Mouse (Mus musculus) embryonic stem cell, embryonic (primary cell): ENCODE results near the gene Fam89b.

Source experiments
- CTCF ChIA-PET, 4 experiments: fragments of 300-600 bp in 2 of 4; fragments of 350-600 bp in 2 of 4; sonication (Branson Sonifier 250); formaldehyde crosslinking; loops; one replicate each; lab custom pipeline; 2022; ENCODE audit warnings: inconsistent platforms in 2 of 4; lab: Charles Lee
- POLR2A ChIA-PET, 4 experiments: fragments of 300-600 bp in 2 of 4; fragments of 350-600 bp in 2 of 4; sonication (Branson Sonifier 250); formaldehyde crosslinking; loops; one replicate each; lab custom pipeline; 2022; ENCODE audit warnings: antibody characterized with exemption in 4 of 4, inconsistent platforms in 1 of 4; lab: Charles Lee

Fam89b gene

DNA sequence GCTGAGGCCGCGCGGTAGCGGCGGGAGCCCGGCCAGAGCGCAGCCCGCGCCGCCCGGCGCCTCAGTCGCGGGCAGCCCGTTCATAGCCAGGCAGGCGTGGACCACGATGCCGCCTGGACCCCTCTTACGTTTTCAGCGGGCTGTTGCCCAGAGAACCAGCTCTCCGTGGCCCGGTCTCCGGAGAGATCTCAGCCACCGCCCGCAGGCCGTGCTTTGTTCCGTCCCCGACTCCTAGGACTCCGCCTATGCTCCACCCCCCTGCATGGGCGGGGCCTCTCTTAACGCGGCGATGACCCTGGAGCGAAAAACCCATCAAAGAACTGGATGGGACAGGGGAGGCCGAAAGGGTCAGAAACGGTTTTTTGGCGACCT, at the start of gene Fam89b:
TSS of gene Fam89b (minus strand) at position 210 of the 372 bp plus-strand sequence.
- CTCF ChIA-PET: interaction anchor here (0.5 to 8.3 kb wide), 20 partner anchors 13 to 399 kb away, joined by 3 to 78 read pairs (median 4); partner anchors contain the start of genes Ap5b1 (in 1 of the 4), Frmd8 (in 1 of the 4), Sipa1 (in 1 of the 4) and Snx32 (in 1 of the 4)
- POLR2A ChIA-PET: interaction anchor here (0.6 to 5.0 kb wide), 41 partner anchors 9 to 398 kb away, joined by 3 to 23 read pairs (median 4); partner anchors contain the start of genes AI837181 (in 1 of the 4), Drap1 (in 1 of the 4), Kat5 (in 1 of the 4) and Map3k11 (in 1 of the 4)

DNA sequence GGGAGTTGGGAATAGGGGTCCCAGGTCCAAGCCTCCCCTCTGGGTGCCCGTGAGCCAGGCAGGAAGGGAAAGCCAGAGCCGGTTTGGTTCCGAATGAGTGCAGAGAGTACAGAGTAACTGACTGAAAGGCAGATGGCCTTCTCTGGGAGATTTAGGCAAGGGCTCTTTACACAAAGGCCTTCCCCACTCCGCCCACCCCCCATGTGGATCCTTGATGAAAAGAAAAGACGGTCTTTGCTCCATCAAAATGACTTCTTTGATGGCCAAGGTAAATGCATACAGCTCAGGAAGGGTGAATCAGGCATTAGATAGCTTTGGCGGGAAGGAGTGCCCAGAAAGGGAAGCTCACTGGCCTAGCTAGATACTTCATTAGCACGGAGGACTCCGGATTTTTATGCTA, 48.9 kb upstream of the Fam89b start:
- ChIA-PET POLR2A (interaction anchor here (0.6 to 2.4 kb wide), 29 partner anchors 8 to 290 kb away, joined by 3 to 8 read pairs (median 3); partner anchors contain the start of genes Cfl1 (in 1 of the 4) and Mus81 (in 1 of the 4)), CTCF (interaction anchor here (0.6 to 2.5 kb wide), 16 partner anchors 8 to 268 kb away, joined by 3 to 15 read pairs (median 4); partner anchors contain the start of gene Snx32 (in 1 of the 4))

- POLR2A ChIA-PET: interaction anchor here (0.6 to 2.4 kb wide), 13 partner anchors 9 to 287 kb away, joined by 3 to 8 read pairs (median 5); partner anchors contain the start of gene Cfl1 (in 1 of the 4)
- CTCF ChIA-PET: interaction anchor here (0.6 to 2.5 kb wide), 10 partner anchors 10 to 1078 kb away, joined by 3 to 15 read pairs (median 4); partner anchors contain the start of gene Mus81 (in 1 of the 4)
Measured at GRCm38 (mm10) chr19:5777387-5778032, 48.1 kb upstream of the Fam89b start.

- ChIA-PET CTCF (interaction anchor here (0.6 to 3.2 kb wide), 21 partner anchors 10 to 422 kb away, joined by 3 to 25 read pairs (median 4); partner anchors contain the start of genes Arl2 (in 1 of the 4), Cst6 (in 1 of the 4) and Fosl1 (in 1 of the 4)), POLR2A (interaction anchor here (0.5 to 3.5 kb wide), 88 partner anchors 8 to 370 kb away, joined by 3 to 40 read pairs (median 4); partner anchors contain the start of genes AI837181 (in 2 of the 4), Cfl1 (in 2 of the 4), Drap1 (in 2 of the 4) and Map3k11 (in 2 of the 4))
Measured at GRCm38 (mm10) chr19:5770925-5771860, 41.7 kb upstream of the Fam89b start, which contains the start of gene Scyl1. Gene Scyl1 (minus strand): TSS chr19:5771419.

DNA sequence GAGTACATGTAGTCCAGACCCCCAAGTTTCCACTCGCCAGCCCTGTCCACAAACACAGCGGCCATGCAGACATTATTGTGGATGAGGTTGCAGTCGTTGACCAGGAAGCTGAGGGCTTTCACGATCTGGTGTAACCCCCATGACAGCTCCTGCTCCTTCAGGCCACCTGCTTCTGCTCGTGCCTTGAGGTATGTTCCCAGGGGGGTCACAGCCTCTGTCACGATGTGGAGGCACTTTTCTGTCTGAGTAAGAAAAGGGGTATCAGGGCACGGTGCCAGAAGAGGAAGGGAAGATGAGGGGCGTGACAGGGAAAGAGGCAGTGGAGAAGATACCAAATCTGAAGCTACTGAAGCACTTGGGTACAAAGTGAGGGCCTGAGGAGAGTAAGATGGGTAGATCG, 40.9 kb upstream of the Fam89b start:
- ChIA-PET CTCF (interaction anchor here (0.6 to 3.2 kb wide), 11 partner anchors 16 to 313 kb away, joined by 3 to 25 read pairs (median 5); no protein-coding TSS in a partner anchor), POLR2A (interaction anchor here in 3 of 4 experiments (0.6 to 3.5 kb wide), 58 partner anchors 8 to 1373 kb away, joined by 3 to 40 read pairs (median 4); partner anchors contain the start of genes Map3k11 (in 2 of the 3), Pcnx3 (in 2 of the 3), Tigd3 (in 2 of the 3) and Ap5b1 (in 1 of the 3))

DNA sequence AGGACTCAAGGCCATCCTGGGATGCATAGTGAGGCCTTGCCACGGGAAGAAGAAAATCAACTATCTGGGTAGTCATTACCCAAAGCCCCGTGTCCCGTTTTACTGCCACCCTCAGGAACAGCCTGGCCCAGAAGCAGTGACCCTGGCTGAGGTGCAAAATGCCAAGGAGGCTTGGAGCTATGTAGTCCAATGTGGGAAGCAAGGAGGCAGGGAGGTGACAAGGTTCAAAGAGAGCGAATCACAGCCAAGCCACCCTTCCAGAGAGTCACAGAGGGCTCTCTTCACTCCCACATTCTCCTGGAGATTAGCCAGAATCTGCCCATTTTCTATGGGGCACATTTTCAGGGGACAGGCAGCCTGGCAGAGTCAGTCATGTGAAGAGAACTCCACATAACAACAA, 37.8 kb upstream of the Fam89b start:
- CTCF ChIA-PET: interaction anchor here in 1 of 4 experiments (1.4 kb wide), 1 partner anchor 20 kb away, joined by 3 read pairs; no protein-coding TSS in a partner anchor
- POLR2A ChIA-PET: interaction anchor here in 2 of 4 experiments (1.3 to 3.0 kb wide), 3 partner anchors 9 to 22 kb away, joined by 3 to 14 read pairs (median 3); no protein-coding TSS in a partner anchor

DNA sequence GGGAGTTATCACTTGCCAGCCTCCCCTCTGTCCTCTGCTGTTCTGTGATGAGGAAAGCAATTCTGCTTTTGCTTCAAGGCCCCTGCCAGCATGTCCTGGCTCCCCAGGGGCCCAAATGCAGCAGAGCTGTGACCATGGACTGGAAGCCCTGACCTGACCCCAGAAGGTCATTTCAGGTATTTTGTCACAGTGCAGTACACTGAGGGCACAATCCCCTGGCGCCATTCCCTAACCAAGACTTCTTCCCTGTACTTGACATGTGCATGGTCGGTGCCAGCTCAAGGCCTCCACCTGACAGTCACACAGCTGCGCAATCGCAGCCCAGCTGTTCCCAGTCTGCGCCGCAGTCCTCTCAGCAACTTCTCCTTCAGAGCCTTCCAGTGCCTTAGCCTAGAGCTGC, 33.7 kb upstream of the Fam89b start:
- CTCF ChIA-PET: interaction anchor here in 2 of 4 experiments (0.5 to 1.8 kb wide), 4 partner anchors 24 to 578 kb away, joined by 3 to 4 read pairs (median 4); partner anchors contain the start of gene Map4k2 (in 1 of the 2)
- POLR2A ChIA-PET: interaction anchor here in 3 of 4 experiments (0.9 to 4.6 kb wide), 9 partner anchors 8 to 45 kb away, joined by 3 to 17 read pairs (median 3); partner anchors contain the start of genes Fam89b (in 1 of the 3) and Scyl1 (in 1 of the 3)

- CTCF ChIA-PET: interaction anchor here in 3 of 4 experiments (0.5 to 2.3 kb wide), 6 partner anchors 28 to 271 kb away, joined by 3 to 9 read pairs (median 4); partner anchors contain the start of gene Mus81 (in 1 of the 3)
- POLR2A ChIA-PET: interaction anchor here in 3 of 4 experiments (0.6 to 6.4 kb wide), 16 partner anchors 8 to 327 kb away, joined by 3 to 40 read pairs (median 3); partner anchors contain the start of genes Scyl1 (in 3 of the 3), Cdc42ep2 (in 1 of the 3) and Ltbp3 (in 1 of the 3)
Measured at GRCm38 (mm10) chr19:5758878-5759403, 29.5 kb upstream of the Fam89b start.

GRCm38 (mm10) chr19:5756991-5757636, 27.7 kb upstream of the Fam89b start:
- CTCF ChIA-PET: interaction anchor here in 2 of 4 experiments (0.6 to 2.5 kb wide), 5 partner anchors 9 to 189 kb away, joined by 3 to 9 read pairs (median 6); partner anchors contain the start of gene Ap5b1 (in 1 of the 2)
- POLR2A ChIA-PET: interaction anchor here in 3 of 4 experiments (0.6 to 6.4 kb wide), 22 partner anchors 8 to 590 kb away, joined by 3 to 40 read pairs (median 4); partner anchors contain the start of genes Scyl1 (in 3 of the 3) and Fibp (in 1 of the 3)

GRCm38 (mm10) chr19:5756321-5756985, 27.0 kb upstream of the Fam89b start:
- ChIA-PET CTCF (interaction anchor here in 3 of 4 experiments (0.5 to 2.5 kb wide), 12 partner anchors 8 to 188 kb away, joined by 3 to 8 read pairs (median 4); partner anchors contain the start of gene Ap5b1 (in 1 of the 3)), POLR2A (interaction anchor here (0.6 to 6.4 kb wide), 30 partner anchors 9 to 590 kb away, joined by 3 to 40 read pairs (median 3); partner anchors contain the start of genes Scyl1 (in 3 of the 4), Fibp (in 2 of the 4), Mus81 (in 1 of the 4) and Snx32 (in 1 of the 4))

- POLR2A ChIA-PET: interaction anchor here in 3 of 4 experiments (0.6 to 4.2 kb wide), 15 partner anchors 9 to 457 kb away, joined by 3 to 14 read pairs (median 4); partner anchors contain the start of genes Scyl1 (in 2 of the 3), Ccdc85b (in 1 of the 3) and Sf3b2 (in 1 of the 3)
- CTCF ChIA-PET: interaction anchor here in 2 of 4 experiments (0.6 to 1.1 kb wide), 3 partner anchors 41 to 222 kb away, joined by 3 read pairs; no protein-coding TSS in a partner anchor
Measured at GRCm38 (mm10) chr19:5751742-5752141, 22.3 kb upstream of the Fam89b start.

DNA sequence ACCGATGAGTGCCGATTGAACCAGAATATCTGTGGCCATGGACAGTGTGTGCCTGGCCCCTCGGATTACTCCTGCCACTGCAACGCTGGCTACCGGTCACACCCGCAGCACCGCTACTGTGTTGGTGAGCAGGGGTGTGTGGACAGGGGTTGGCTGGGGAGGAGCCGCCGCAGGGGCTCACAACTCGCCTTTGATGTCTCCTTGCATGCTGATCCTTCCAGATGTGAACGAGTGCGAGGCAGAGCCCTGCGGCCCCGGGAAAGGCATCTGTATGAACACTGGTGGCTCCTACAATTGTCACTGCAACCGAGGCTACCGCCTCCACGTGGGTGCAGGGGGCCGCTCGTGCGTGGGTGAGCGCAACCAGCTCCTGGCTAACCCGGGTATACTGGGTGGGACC, 21.5 kb upstream of the Fam89b start:
- POLR2A ChIA-PET: interaction anchor here in 3 of 4 experiments (0.6 to 4.2 kb wide), 11 partner anchors 8 to 294 kb away, joined by 3 to 14 read pairs (median 4); partner anchors contain the start of genes Ccdc85b (in 1 of the 3), Ehbp1l1 (in 1 of the 3) and Scyl1 (in 1 of the 3)
- CTCF ChIA-PET: interaction anchor here in 2 of 4 experiments (1.1 kb wide), 2 partner anchors 137 to 221 kb away, joined by 3 read pairs; no protein-coding TSS in a partner anchor

DNA sequence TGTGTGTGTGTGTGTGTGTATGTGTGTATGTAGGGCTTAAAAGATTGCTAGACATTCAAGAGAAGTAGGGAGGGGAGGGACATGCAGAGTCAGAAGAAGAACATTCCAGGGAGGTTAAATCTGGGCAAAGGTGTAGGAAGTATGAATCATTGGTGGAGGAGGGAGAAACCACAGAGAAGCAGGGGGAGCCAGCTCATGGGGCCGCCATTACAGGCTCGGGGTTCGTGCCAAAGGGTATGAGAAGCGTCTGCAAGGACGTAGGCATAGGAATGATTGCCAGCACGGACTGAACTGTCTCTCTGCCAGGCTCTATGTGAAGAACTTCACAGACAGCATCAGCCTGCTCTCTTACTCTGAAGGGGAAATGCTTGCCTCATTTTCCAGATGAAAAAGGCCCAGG, 20.0 kb upstream of the Fam89b start:
- ChIA-PET CTCF (interaction anchor here in 2 of 4 experiments (0.6 to 2.5 kb wide), 3 partner anchors 7 to 21 kb away, joined by 3 to 8 read pairs (median 3); no protein-coding TSS in a partner anchor), POLR2A (interaction anchor here in 2 of 4 experiments (0.5 to 5.6 kb wide), 10 partner anchors 9 to 332 kb away, joined by 3 to 40 read pairs (median 4); partner anchors contain the start of genes Ehbp1l1 (in 1 of the 2), Fam89b (in 1 of the 2), Ltbp3 (in 1 of the 2) and Mrpl49 (in 1 of the 2))

- CTCF ChIA-PET: interaction anchor here in 3 of 4 experiments (1.1 to 2.5 kb wide), 6 partner anchors 10 to 259 kb away, joined by 3 to 8 read pairs (median 6); partner anchors contain the start of genes Ap5b1 (in 1 of the 3) and Mus81 (in 1 of the 3)
- POLR2A ChIA-PET: interaction anchor here in 3 of 4 experiments (0.5 to 5.6 kb wide), 27 partner anchors 11 to 290 kb away, joined by 3 to 40 read pairs (median 4); partner anchors contain the start of genes Ehbp1l1 (in 2 of the 3), Fam89b (in 2 of the 3), Frmd8 (in 1 of the 3) and Kat5 (in 1 of the 3)
Measured at GRCm38 (mm10) chr19:5746907-5747363, 17.5 kb upstream of the Fam89b start.
